In genomic region chr12:25094621-25095521, GRCm38 (mm10) we compare ENCODE assay signal across 7 mouse cellular contexts. TPM values are rescaled to one million over a fixed set of nuclear protein-coding genes. Genes with fewer than 3 reads are reported as not detected.
DNase-seq lines count a peak whose midpoint lies in the region; ATAC-seq and TF ChIP-seq lines count a peak whose summit lies in the region.

No protein-coding gene starts in this region.

- intact Hi-C loops in heart, adult 2 months (cut with DNase I), result loop anchor here (1.0 to 10.0 kb wide), 10 partner anchors 24 to 1350 kb away; partner anchors contain the start of gene Rnf144a

- H3K27me3 ChIP-seq in heart, adult 2 months (ENCODE audit: control insufficient read depth, insufficient read depth, low read length), result no peaks in the 10 kb centered on the region
- H3K27me3 ChIP-seq in stomach, embryonic 16.5 days (ENCODE audit: control insufficient read depth, insufficient read depth, low read length), result no peaks in the 10 kb centered on the region

- peak overlapping the region; percentile 98 for H3K27ac ChIP-seq in heart, adult 2 months
- H3K27ac ChIP-seq in stomach, embryonic 16.5 days (ENCODE audit: low read length), result peak overlapping the region; percentile 74

- TF ChIP-seq EP300 in heart, adult 2 months (IDR thresholded peaks at IDR 0.05; ENCODE audit: insufficient read depth, low read depth, low read length), result no peak

- no peaks in the 10 kb centered on the region for H3K4me1 ChIP-seq in heart, adult 2 months (ENCODE audit: control insufficient read depth, insufficient read depth, low read length)
- H3K4me1 ChIP-seq in stomach, embryonic 16.5 days (ENCODE audit: control insufficient read depth, insufficient read depth, low read length), result peaks cover 30% of the 10 kb centered on the region

- no peaks in the 10 kb centered on the region for H3K9me3 ChIP-seq in stomach, embryonic 16.5 days (replicated peaks; ENCODE audit: control insufficient read depth, low read length)

- H3K4me3 ChIP-seq in heart, adult 2 months, result peak overlapping the region; percentile 77
- peak overlapping the region; percentile 84 for H3K4me3 ChIP-seq in stomach, embryonic 16.5 days (replicated peaks; ENCODE audit: low read length)

- no peaks in the 10 kb centered on the region for H3K36me3 ChIP-seq in heart, adult 2 months (ENCODE audit: control insufficient read depth, insufficient read depth, low read length)
- H3K36me3 ChIP-seq in stomach, embryonic 16.5 days (ENCODE audit: control insufficient read depth, insufficient read depth, low read length), result no peaks in the 10 kb centered on the region

- H3K4me2 ChIP-seq in stomach, embryonic 16.5 days (ENCODE audit: low read depth, low read length), result peak overlapping the region; percentile 66

- TF ChIP-seq CTCF in heart, adult 2 months (IDR thresholded peaks at IDR 0.05), result peak; percentile 24; the same call in 1 of the 2 replicates

- peak overlapping the region; percentile 67 for H3K9ac ChIP-seq in heart, adult 2 months (ENCODE audit: low read depth, low read length)
- H3K9ac ChIP-seq in stomach, embryonic 16.5 days (ENCODE audit: low read length), result peak overlapping the region; percentile 88

- no peak for ATAC-seq in stomach, embryonic 16.5 days (ENCODE audit: insufficient read depth, low FRiP score)

- no peaks in the 10 kb centered on the region for H3K79me2 ChIP-seq in heart, adult 2 months (replicated peaks; ENCODE audit: control insufficient read depth, insufficient read depth, low read length)

- WGBS in heart, adult 2 months, result 10% methylated on average over 22 of the region's 22 CpGs
- WGBS in stomach, embryonic 16.5 days, result 1% methylated on average over 22 of the region's 22 CpGs

- no peak for TF ChIP-seq POLR2A in heart, adult 2 months (IDR thresholded peaks at IDR 0.05; ENCODE audit: insufficient read depth, low read depth, low read length)

- peak; percentile 30 for DNase-seq in urinary bladder, adult 2 months (ENCODE audit: low spot score)
- no peak for DNase-seq in urinary bladder, postnatal 10 days (ENCODE audit: low spot score)
- peak; percentile 45 for DNase-seq in cerebellum, adult 9-10 months
- DNase-seq in heart, adult 2 months, result peak; percentile 45 to 52
- peak; percentile 60 for DNase-seq in kidney, adult 18-20 months
- DNase-seq in lung, postnatal 10 days, result peak; percentile 36

RNA-seq across cellular contexts. Expression of gene Id2, which starts 2.1 kb away (rescaled TPM):
- polyA plus RNA-seq in urinary bladder, adult 2 months (2012; rRNA removed), result 313 and 327 TPM in 2 replicates
- 10 to 100 TPM in 1 of 2 experiments, 1 to 10 TPM in 1; 9.3 to 11.9 TPM for total RNA-seq in heart, adult 2 months (2021)
- polyA plus RNA-seq in heart, adult 2 months (2012; rRNA removed), result 26.7 and 27.8 TPM in 2 replicates
- 324 and 325 TPM in 2 replicates for polyA plus RNA-seq in stomach, embryonic 16.5 days (2015; fragmentation: Nextera tagmentation; extraction: Ambion mirVana)

Comparison
In these comparisons a context has a peak if more than half of its experiments do, and no peak if none do; other contexts are left out.
1. RNA of gene Id2, which starts 2.1 kb away (polyA plus RNA-seq): 313 to 327 TPM in urinary bladder, adult 2 months and 324 to 325 TPM in stomach, embryonic 16.5 days; 26.7 to 27.8 TPM in heart, adult 2 months; every median in the first group is over 10 times any median in the second.